Mouse (Mus musculus) stomach, postnatal 0 days (tissue): ENCODE data around the gene Txndc2. TPM values are rescaled to one million over a fixed set of nuclear protein-coding genes. Genes with fewer than 3 reads are reported as not detected.
A peak's percentile ranks its signal among the peaks of the same experiment; 100 is the strongest.

Experiments
- ATAC-seq: fragments of 200-750 bp; cut with Nextera tagmentation; 2 replicates; pipeline ENCODE4 v1.8.0; 2017; ENCODE audit not compliant: low FRiP score, low TSS enrichment
- DNase-seq: peaks from one replicate; pipeline ENCODE4 v3.0.0-alpha.2; 2016; ENCODE audit warnings: low spot score
- H3K27ac ChIP-seq: fragments of 300-500 bp; sonication (generic); replicated peaks from 2 replicates; pipeline ENCODE4 v1.5.1; 2014; ENCODE audit warnings: mild to moderate bottlenecking, control low read depth
- H3K27me3 ChIP-seq: fragments of 300-500 bp; sonication (generic); 2 replicates; pipeline ENCODE4 v1.6.1; 2014; ENCODE audit warnings: low read length; ENCODE audit not compliant: control insufficient read depth, insufficient read depth
- H3K36me3 ChIP-seq: fragments of 300-500 bp; sonication (generic); 2 replicates; pipeline ENCODE4 v1.6.1; 2014; ENCODE audit warnings: low read length, mixed read lengths; ENCODE audit not compliant: control insufficient read depth, insufficient read depth
- H3K4me1 ChIP-seq: fragments of 300-500 bp; sonication (generic); replicated peaks from 2 replicates; pipeline ENCODE4 v1.6.1; 2014; ENCODE audit warnings: antibody characterized with exemption; ENCODE audit not compliant: control insufficient read depth, insufficient read depth
- H3K4me2 ChIP-seq: fragments of 300-500 bp; sonication (generic); replicated peaks from 2 replicates; pipeline ENCODE4 v1.6.1; 2014; ENCODE audit warnings: low read depth, mild to moderate bottlenecking, control low read depth, moderate library complexity
- H3K4me3 ChIP-seq: fragments of 300-500 bp; sonication (generic); 2 replicates; pipeline ENCODE4 v1.5.1; 2014; ENCODE audit warnings: low read depth, low read length, control low read depth
- H3K9ac ChIP-seq: fragments of 300-500 bp; sonication (generic); 2 replicates; pipeline ENCODE4 v1.6.1; 2014; ENCODE audit warnings: mild to moderate bottlenecking, low read length, control low read depth, mixed read lengths
- H3K9me3 ChIP-seq: fragments of 300-500 bp; sonication (generic); 2 replicates; pipeline ENCODE4 v1.6.1; 2016; ENCODE audit warnings: low read length; ENCODE audit not compliant: control insufficient read depth
- CTCF ChIP-seq: IDR thresholded peaks from 2 replicates; pipeline ENCODE4 v1.5.1; 2016; ENCODE audit warnings: antibody characterized with exemption, low read depth, mild to moderate bottlenecking, moderate library complexity
- EP300 ChIP-seq: optimal IDR thresholded peaks from 2 replicates; pipeline ENCODE3; 2016; ENCODE audit warnings: antibody characterized with exemption
- WGBS: fragments of 180-500 bp; shearing (Covaris S2); extraction: QIAGEN DNeasy Blood & Tissue Kit; methylation state at CpG from one replicate; pipeline ENCODE4 v1.1.7; 2014; 5-methylcytosine and 5-hydroxymethylcytosine counted together
- polyA plus RNA-seq: library from polyadenylated mRNA; unstranded; fragments of >200 nt; fragmentation: Nextera tagmentation; extraction: Ambion mirVana; gene quantifications from 2 replicates; pipeline ENCODE4 v1.2.1, GENCODE M21; 2015

Txndc2 gene
- not detected in 2 replicates for polyA plus RNA-seq

GRCm38 (mm10) chr17:65641734-65642218, at the start of gene Txndc2:
Gene Txndc2, minus strand, starts transcription at chr17:65642168.
- DNase-seq (no peak), ATAC-seq (no peak)
- Histone ChIP-seq H3K27me3 (no peaks in the 10 kb centered on the region), H3K4me1 (no peaks in the 10 kb centered on the region; the same call in 1 of the 2 replicates), H3K4me3 (no peak within 1 kb of the TSS), H3K36me3 (no peaks in the 10 kb centered on the region), H3K9ac (0 out of 2 replicates have a peak within 1 kb of the TSS, but pooled peaks have one; percentile 13), H3K27ac (peak within 1 kb of the TSS; percentile 81), H3K4me2 (peak within 1 kb of the TSS; percentile 34), H3K9me3 (no peaks in the 10 kb centered on the region)
- WGBS: 93% methylated on average over 11 of the region's 11 CpGs
- TF ChIP-seq CTCF (no peak), EP300 (no peak)

GRCm38 (mm10) chr17:65683731-65684130, 41.8 kb upstream of the Txndc2 start:
- Histone ChIP-seq H3K9me3 (no peaks in the 10 kb centered on the region), H3K4me3 (no peak overlapping the region), H3K9ac (no peak overlapping the region), H3K4me1 (no peaks in the 10 kb centered on the region), H3K36me3 (no peaks in the 10 kb centered on the region), H3K27ac (0 out of 2 replicates have a peak overlapping the region, but pooled peaks have one; percentile 49), H3K27me3 (no peaks in the 10 kb centered on the region), H3K4me2 (no peak overlapping the region)
- TF ChIP-seq CTCF: no peak
- DNase-seq: peak; percentile 12
- 54% methylated on average over 2 of the region's 2 CpGs for WGBS
- no peak for ATAC-seq

- H3K9me3 ChIP-seq: no peaks in the 10 kb centered on the region
- H3K36me3 ChIP-seq: no peaks in the 10 kb centered on the region
- no peak overlapping the region for H3K4me3 ChIP-seq
- TF ChIP-seq EP300 (no peak), CTCF (no peak)
- H3K27me3 ChIP-seq: no peaks in the 10 kb centered on the region
- no peaks in the 10 kb centered on the region for H3K4me1 ChIP-seq
- DNase-seq (peak; percentile 8), ATAC-seq (peak; percentile 47; the same call in 1 of the 2 replicates)
- H3K27ac ChIP-seq: 0 out of 2 replicates have a peak overlapping the region, but pooled peaks have one; percentile 49
- 75% methylated on average over 3 of the region's 3 CpGs for WGBS
- H3K4me2 ChIP-seq: no peak overlapping the region
- H3K9ac ChIP-seq: no peak overlapping the region
Observed at GRCm38 (mm10) chr17:65683316-65683715, 41.3 kb upstream of the Txndc2 start.

DNA sequence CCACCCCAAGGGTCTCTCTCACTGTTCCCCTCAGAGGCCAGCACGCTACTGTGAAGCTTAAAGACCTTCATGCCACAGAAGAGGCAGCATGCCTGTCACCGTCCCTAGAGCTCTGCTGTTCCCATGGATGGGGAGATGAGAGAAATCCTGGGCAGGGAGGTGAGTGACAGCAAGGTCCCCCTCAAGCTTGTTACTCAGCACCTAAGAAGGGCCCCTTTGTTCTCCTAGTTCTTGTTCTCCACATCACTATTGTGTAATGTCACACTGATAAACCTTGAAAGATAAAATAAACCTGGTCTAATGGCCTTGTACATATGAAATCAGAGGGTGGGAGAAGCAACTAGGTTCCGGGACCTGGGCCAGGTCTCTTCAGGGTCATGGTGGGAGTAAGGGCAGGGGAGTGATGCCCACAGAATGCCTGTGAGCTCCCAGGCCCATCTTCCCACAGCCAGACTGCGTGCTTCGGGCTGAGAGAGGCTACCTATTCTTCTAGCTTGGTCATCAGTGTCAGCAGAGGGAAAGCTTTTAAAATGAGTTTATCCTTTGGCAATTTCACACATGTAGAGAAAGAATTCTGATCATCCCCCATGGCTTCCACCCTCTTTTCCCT, 40.2 kb upstream of the Txndc2 start:
- Histone ChIP-seq H3K9me3 (no peaks in the 10 kb centered on the region), H3K36me3 (no peaks in the 10 kb centered on the region), H3K27ac (no peak overlapping the region), H3K9ac (no peak overlapping the region), H3K4me1 (no peaks in the 10 kb centered on the region), H3K4me3 (no peak overlapping the region), H3K27me3 (no peaks in the 10 kb centered on the region), H3K4me2 (no peak overlapping the region)
- DNase-seq (peak; percentile 12), ATAC-seq (no peak)
- 80% methylated on average over 5 of the region's 5 CpGs for WGBS
- TF ChIP-seq CTCF (no peak), EP300 (no peak)

DNA sequence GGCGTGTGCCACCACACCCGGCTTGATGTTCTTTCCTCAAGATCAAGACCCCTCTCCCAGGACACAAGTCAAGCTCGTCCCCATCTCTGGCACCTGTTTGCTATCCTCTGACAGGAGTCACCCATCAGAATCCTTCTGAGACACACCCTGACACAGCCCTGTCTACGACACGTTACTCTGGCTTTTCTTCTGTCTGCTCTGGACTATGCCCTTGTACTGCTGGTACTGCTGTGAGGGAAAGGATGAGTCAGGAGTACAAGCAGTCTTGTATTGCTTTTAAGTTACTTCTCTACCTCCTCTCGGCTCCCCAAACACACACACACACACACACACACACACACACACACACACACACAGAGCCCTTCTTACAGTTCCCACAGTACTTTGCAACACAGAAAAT, 39.5 kb upstream of the Txndc2 start:
- Histone ChIP-seq H3K4me3 (no peak overlapping the region), H3K27me3 (no peaks in the 10 kb centered on the region), H3K9me3 (no peaks in the 10 kb centered on the region), H3K27ac (no peak overlapping the region), H3K4me2 (no peak overlapping the region), H3K4me1 (no peaks in the 10 kb centered on the region), H3K9ac (no peak overlapping the region), H3K36me3 (no peaks in the 10 kb centered on the region)
- 76% methylated on average over 6 of the region's 6 CpGs for WGBS
- ATAC-seq (peak; percentile 65; the same call in 1 of the 2 replicates), DNase-seq (peak; percentile 14)
- TF ChIP-seq CTCF (no peak), EP300 (no peak)

DNA sequence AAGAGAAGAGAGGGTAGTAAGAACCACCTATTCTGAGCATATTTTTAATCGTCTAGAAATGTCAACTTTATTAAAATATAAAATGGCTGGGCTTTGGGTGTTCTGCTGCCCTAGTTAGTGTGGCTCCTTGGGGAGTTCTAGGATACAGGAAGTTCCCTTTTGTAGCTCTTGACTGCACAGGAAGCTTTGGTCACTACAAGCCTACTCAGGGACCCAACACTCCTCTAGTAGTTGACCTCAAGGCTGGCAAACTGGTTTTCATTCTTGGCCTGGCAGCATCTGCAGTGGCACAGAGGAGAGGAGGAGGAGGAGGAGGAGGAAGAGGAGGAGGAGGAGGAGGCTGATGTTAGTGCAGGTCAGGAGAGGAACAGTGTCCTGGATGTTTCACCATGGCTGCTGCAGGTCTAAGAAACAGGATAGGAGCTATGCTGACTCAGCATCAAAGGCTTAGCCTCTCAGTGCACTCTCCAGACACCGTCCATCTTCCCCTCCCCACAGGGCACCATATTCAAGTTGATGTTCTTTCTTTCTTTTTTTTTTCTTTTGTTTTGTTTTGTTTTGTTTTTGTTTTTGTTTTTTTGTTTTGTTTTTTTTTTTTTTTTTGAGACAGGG, 38.9 kb upstream of the Txndc2 start:
- no peak for ATAC-seq
- 86% methylated on average over 2 of the region's 2 CpGs for WGBS
- TF ChIP-seq EP300 (no peak), CTCF (no peak)

More for the DNA sequence above, 38.9 kb upstream of the Txndc2 start:
- peak; percentile 9 for DNase-seq
- Histone ChIP-seq H3K9ac (no peak overlapping the region), H3K27me3 (no peaks in the 10 kb centered on the region), H3K4me3 (no peak overlapping the region), H3K4me2 (no peak overlapping the region), H3K4me1 (no peaks in the 10 kb centered on the region), H3K27ac (no peak overlapping the region), H3K36me3 (no peaks in the 10 kb centered on the region), H3K9me3 (no peaks in the 10 kb centered on the region)
